Mouse (Mus musculus): Measurements from ENCODE around the gene Vmn1r224. TPM values are rescaled to one million over a fixed set of nuclear protein-coding genes. Genes with fewer than 3 reads are reported as not detected.

Gene Vmn1r224
- polyA plus RNA-seq (2014; fragmentation: Illumina TruSeq; extraction: RNeasy Lipid Tissue Mini Kit (QIAGEN cat#74804)): not detected

GRCm38 (mm10) chr17:20413846-20414245, at the start of gene Vmn1r224:
TSS of gene Vmn1r224 (plus strand) at chr17:20414146.

Other genes with a start within 250 kb of the Vmn1r224 start
- not detected for gene Fpr-rs6, start 231.0 kb upstream of the Vmn1r224 start, polyA plus RNA-seq (2014; fragmentation: Illumina TruSeq; extraction: RNeasy Lipid Tissue Mini Kit (QIAGEN cat#74804))
- not detected for gene Vmn2r105, start 179.1 kb upstream of the Vmn1r224 start, polyA plus RNA-seq (2014; fragmentation: Illumina TruSeq; extraction: RNeasy Lipid Tissue Mini Kit (QIAGEN cat#74804))
- not detected for gene Vmn2r106, start 128.6 kb upstream of the Vmn1r224 start, polyA plus RNA-seq (2014; fragmentation: Illumina TruSeq; extraction: RNeasy Lipid Tissue Mini Kit (QIAGEN cat#74804))
- not detected for gene Vmn2r107, start 68.9 kb upstream of the Vmn1r224 start, polyA plus RNA-seq (2014; fragmentation: Illumina TruSeq; extraction: RNeasy Lipid Tissue Mini Kit (QIAGEN cat#74804))
- not detected for gene Vmn2r108, start 67.2 kb downstream of the Vmn1r224 start, polyA plus RNA-seq (2014; fragmentation: Illumina TruSeq; extraction: RNeasy Lipid Tissue Mini Kit (QIAGEN cat#74804))
- gene Vmn1r225, start 84.0 kb downstream of the Vmn1r224 start, polyA plus RNA-seq (2014; fragmentation: Illumina TruSeq; extraction: RNeasy Lipid Tissue Mini Kit (QIAGEN cat#74804)): not detected
- gene Vmn2r109, start 150.6 kb downstream of the Vmn1r224 start, polyA plus RNA-seq (2014; fragmentation: Illumina TruSeq; extraction: RNeasy Lipid Tissue Mini Kit (QIAGEN cat#74804)): not detected
- gene Vmn2r110, start 182.3 kb downstream of the Vmn1r224 start, polyA plus RNA-seq (2014; fragmentation: Illumina TruSeq; extraction: RNeasy Lipid Tissue Mini Kit (QIAGEN cat#74804)): not detected
- not detected for gene Fpr-rs3, start 210.7 kb downstream of the Vmn1r224 start, polyA plus RNA-seq (2014; fragmentation: Illumina TruSeq; extraction: RNeasy Lipid Tissue Mini Kit (QIAGEN cat#74804))